Mouse (Mus musculus) left cerebral cortex, adult 9 months (tissue): ENCODE measurements at regions not wholly inside any gene's neighbourhood (a gene's known extent, or its start where the extent isn't known, plus 50 kb on each side); places are given as distances from the start of the nearest gene placed in this dataset.
"Not testable (repeated sequence)": the region's sequence is repeated elsewhere in the genome, so short reads cannot be mapped to it uniquely, and the experiment has no call there.

Experiments used
- DNase-seq, 2 experiments: peaks; one replicate each; pipeline ENCODE4 v3.0.0; 2022; ENCODE audit warnings: low spot score in 2 of 2

DNA sequence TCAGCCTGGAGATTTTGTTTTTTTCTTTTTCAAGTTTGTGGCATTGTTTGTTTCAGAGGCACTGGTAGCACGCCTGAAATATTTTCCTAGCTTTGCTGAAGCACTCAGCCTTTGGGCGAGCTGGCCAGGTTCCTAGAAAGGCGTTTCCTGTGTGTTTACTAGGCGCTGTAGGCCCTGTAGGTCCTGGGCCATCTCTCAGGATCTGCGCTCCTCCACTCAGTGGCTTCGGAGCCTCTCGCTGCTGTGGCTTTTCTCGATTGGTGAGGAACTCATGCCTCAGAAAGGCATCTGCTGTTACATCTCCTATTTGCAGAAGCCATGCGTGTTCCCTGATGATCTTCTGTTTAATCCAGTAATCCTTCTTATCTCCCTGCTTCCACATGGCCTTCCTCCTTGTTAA lies 188.0 kb upstream of the Plcz1 start:
- DNase-seq = no peak

DNA sequence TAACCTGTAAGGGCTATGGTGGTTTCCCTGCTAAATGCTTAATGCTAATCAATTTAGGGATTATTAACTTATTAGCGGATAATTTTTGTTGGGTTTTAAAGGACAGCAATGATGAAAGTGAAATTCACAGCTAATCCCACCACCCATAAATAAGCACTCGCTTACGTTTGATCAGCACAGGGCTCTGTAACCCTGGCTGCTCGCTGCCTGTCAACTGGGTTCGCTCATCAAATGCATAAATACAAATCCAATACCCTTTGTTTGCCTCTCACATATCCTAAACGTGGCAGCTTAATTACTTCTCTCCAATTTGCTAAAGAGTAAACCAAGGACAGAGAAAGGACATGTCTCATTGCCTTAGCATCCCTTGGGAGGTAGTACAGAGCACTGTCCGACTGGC lies 187.5 kb upstream of the Plcz1 start:
- DNase-seq = no peak

- no peak for DNase-seq
Measured at GRCm38 (mm10) chr6:140222534-140223324, 181.5 kb upstream of the Plcz1 start.

DNA sequence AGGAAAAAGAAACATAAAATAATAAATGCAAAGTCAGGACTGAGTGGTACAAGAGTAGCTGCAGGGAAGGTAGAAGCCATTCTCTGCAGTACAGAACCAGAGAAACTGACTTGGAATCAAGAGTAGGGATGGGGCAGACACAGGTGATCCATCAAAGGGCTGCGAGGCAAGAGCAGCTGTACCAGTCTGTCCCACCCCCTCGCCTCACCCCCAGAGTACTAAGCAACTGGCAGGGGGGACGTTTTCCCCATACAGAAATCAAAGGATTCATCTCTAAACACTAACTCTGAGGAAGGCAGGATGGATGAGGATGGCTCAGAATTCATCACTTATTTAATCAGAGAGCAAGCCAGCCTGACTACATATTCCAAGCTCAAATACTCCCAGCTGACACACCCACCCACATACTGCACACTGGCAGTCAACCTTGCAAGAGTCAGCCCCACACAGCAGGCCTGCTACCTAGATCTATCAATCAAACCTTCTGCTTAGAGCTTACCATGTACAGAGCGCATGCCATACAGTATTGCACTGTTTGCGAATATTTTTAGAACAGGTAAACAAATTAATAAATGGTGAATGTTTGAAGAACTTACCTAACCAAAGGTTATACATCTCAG lies 180.5 kb upstream of the Plcz1 start:
- peak; percentile 17 to 39 for DNase-seq

GRCm38 (mm10) chr6:140218789-140219188 lies 177.5 kb upstream of the Plcz1 start:
- DNase-seq = no peak

GRCm38 (mm10) chr6:140212403-140212802 lies 171.1 kb upstream of the Plcz1 start:
- DNase-seq = no peak

DNA sequence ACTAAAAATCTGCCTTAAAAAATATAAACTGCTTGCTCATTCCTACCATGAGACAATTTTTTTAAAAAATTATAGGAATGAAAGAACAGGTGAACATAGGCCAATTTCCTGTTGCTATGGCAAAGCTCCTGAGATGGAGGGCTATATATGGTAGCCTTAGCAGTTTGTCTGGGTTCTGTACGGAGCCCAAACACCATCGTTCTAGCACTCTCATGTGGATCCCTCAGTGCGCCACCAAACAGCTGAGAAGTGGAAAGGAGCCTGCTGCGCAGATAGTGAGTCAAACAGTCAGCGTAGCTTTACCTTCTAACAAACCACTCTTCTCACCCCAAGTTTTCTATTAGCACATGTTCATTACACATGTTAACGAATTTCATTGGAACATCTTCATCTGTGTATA lies 168.9 kb upstream of the Plcz1 start:
- peak in 1 of 2 experiments; percentile 37 for DNase-seq

- DNase-seq = no peak
Measured at GRCm38 (mm10) chr6:140209083-140209482, 167.8 kb upstream of the Plcz1 start.

DNA sequence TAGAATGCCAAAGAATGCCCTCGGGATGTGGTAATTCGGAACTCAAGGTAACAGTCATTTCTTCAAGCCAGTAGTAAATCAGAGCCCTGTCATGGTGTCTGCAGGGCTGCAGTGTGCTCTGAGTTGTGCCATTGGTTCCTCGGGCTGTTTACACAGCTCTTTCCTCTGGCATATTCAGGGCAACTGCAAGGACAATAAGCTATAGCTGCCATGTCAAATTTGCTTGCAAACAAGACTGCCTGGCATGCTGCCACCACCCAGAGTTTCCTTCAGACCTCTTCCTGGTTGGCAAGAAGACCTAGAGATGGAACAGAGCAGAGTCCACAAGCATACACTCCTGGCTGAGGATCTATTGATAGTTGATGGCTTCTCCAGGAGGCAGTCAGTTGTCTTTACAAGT lies 167.1 kb upstream of the Plcz1 start:
- no peak for DNase-seq

- not testable (repeated sequence) for DNase-seq
Measured at GRCm38 (mm10) chr6:140206676-140207075, 165.4 kb upstream of the Plcz1 start.

GRCm38 (mm10) chr6:140201356-140201755 lies 160.1 kb upstream of the Plcz1 start:
- no peak for DNase-seq

GRCm38 (mm10) chr6:140200322-140200721 lies 159.1 kb upstream of the Plcz1 start:
- DNase-seq = no peak

DNA sequence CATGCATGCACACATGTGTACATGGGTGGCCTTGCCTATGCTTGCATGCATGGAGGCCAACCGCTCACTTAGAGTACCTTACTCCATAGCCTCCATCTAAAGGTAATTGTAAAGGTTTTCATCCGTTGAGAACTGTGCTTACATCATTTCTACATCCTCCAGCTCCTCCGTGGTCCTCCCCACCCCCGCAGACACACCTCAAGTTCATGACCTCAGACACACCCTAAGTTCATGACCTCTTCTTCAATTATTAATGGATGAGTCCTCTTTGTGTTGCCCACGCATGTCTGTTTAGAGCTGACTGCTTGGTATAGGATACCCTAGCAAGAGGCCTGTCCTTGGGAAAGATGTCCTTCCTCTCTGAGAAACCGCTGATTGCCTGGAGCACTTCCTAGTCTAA lies 156.8 kb upstream of the Plcz1 start:
- no peak for DNase-seq

GRCm38 (mm10) chr6:140197113-140197675 lies 155.9 kb upstream of the Plcz1 start:
- DNase-seq = no peak

GRCm38 (mm10) chr6:140194276-140194675 lies 153.0 kb upstream of the Plcz1 start:
- DNase-seq = peak; percentile 14 to 15

DNA sequence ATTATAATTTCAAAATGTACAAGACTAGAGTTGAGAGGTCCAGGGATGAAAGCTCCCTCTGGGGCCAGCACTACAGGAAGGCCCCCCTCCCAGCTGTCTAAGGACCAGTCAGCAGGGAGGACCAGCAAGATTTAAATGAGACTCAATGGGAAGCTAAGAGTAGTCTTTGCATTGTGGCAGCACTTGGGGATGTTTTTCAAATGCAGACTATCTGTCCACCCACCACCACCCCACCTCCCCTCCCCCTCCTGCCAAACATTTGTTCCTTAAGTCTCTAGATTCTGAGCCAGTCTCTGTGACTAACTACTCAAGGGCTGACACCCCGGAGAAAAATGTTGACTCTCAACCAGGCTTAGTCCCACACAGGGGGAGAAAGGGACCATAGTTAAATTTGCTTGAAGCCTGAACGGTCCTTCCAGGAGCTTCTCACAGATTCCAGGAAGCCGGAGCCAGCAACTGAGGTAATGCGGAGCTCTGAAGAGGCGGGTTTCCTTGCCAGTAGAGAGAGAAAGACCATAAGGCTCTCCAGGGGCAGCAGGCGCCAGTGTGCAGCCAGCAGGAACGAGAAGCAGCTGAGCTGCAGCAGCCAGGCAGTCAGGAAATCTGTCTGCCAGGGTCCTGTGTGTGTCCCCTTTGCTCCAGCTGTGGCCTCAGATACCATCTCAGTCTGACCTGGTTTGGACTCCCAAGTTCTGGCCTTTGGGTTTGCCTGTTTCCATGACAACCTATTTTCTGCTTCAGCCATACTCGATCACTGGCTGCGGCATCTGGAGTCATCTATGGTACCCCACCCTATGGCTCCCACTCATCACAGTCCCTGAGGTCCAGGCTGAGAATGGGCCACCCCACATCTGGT lies 152.1 kb upstream of the Plcz1 start:
- DNase-seq = peak in 1 of 2 experiments; percentile 28

GRCm38 (mm10) chr6:140192526-140192925 lies 151.3 kb upstream of the Plcz1 start:
- no peak for DNase-seq

DNA sequence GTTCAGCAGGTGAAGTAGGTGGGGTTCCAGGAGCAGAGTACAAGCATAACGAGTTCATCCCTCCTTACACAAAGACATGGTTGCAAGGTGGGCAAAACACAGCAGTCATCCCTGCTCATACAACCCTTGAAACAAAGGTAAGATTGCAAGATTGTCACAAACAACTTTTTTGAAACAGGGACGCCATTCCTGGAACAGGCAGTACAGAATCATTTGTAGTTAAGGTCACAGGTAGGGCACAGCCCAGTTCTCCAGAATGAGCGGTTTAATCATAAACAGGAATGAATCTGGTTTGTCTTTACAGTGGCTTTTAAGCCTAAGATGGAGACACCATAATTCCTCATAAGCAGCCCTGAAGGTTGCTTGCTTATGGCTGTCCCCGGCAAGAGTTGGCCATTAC lies 150.1 kb upstream of the Plcz1 start:
- no peak for DNase-seq

DNA sequence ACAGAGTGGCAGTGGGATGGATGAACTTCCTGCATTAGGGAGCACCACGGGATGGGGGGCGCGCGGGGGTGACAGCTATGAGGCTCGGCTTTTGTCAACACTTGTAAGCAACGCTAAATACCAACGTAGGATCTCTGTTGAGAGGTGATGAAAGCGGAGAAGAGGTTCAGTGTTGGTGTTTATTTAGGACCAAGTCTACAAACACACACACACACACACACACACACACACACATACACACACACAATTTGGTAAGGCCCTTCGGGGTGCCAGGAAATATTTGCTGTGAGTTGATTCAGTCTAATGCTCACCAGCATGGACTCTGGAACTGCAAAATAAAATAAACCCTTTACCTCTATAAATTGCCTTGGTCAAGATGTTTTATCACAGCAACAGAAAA lies 148.3 kb upstream of the Plcz1 start:
- no peak for DNase-seq

- DNase-seq = no peak
Measured at GRCm38 (mm10) chr6:140187733-140188132, 146.5 kb upstream of the Plcz1 start.

- no peak for DNase-seq
Measured at GRCm38 (mm10) chr6:140187106-140187505, 145.8 kb upstream of the Plcz1 start.

DNA sequence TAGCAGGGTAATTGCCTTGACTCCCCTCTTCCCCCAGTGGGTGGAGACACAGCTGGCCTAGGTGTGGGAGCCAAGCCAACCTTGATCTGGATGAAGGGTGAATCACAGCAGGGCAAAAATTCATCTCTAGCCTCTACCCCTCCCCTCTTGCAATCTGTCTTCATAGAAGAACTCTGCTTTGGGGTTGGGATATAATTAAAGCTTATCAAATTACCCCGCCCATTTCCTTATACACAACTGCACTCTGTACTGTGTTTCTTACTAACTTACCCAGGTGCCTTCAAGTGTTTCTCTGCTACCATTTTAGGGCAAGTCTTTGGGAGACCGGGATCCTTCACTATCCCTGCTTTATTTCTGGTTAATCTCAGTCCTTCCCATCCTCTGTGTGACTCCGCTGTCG lies 138.7 kb upstream of the Plcz1 start:
- no peak for DNase-seq
